Mouse (Mus musculus) frontal cortex, postnatal 25 days (tissue): Measurements from ENCODE around the gene Hmgxb4.
"Not testable (repeated sequence)": the region's sequence is repeated elsewhere in the genome, so short reads cannot be mapped to it uniquely, and the experiment has no call there.

Source experiments
- DNase-seq, 2 experiments: peaks; one replicate each; pipeline ENCODE4 v3.0.0; 2022; ENCODE audit warnings: low spot score in 2 of 2

The Hmgxb4 gene

DNA sequence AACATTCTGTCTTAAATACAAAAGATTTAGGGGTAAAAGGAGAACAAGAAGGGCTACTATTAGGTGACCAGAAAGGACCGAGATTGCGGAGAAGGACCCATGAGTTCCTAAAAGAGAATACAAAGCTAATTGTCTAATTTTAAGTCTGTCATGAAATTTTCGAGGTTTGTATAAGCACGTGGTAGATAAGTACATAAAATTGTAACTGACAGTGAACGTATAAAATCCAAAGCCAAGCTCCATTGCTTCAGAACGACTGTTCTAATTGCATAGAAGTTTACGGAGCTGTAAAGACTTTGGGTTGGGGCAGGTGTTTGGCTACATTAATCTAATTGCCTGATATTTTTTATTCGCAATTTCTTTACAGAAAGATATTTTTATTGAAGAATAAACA is at the start of gene Hmgxb4:
Hmgxb4 (plus strand) TSS at position 276 of the 394 bp plus-strand sequence.
- DNase-seq: no peak

DNA sequence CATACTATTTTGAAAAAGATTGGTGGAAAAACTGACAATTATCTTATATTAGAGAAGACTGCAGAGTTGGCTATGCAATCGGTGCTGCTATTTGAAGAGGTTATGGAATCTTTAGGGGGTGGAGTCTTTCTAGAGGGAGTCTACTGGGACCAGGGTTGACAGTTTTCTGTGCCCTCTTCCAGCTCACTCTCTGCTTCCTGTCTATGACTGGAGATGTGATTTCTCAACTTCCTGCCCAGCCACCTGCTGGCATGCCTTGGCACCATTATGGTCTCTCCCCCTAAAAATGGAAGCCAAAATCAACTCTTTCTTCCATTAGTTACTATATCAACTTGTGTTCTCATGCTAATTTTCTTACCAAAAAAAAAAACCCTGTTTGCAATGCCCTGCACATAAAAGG is 43.7 kb upstream of the Hmgxb4 start:
- DNase-seq: no peak

DNA sequence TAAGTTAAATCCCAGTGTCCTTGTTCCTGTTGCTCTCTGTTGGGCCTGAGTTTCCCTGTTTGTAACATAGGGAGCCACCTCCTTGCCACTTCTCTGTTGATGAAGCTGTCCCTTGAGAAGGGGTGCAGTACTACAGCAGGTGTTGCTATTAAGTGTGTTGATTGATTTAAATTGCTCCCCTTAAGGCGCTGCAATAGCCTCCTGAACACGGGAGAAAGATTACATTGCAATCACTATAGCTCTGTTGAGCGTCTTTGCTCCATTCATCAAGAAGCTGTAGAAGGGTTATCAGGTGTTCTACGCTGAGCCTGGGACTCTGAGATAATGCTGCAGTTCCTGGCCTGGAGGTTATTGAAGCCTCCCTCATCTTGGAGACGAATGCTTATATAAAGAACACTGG is 29.2 kb upstream of the Hmgxb4 start:
- DNase-seq: no peak

DNA sequence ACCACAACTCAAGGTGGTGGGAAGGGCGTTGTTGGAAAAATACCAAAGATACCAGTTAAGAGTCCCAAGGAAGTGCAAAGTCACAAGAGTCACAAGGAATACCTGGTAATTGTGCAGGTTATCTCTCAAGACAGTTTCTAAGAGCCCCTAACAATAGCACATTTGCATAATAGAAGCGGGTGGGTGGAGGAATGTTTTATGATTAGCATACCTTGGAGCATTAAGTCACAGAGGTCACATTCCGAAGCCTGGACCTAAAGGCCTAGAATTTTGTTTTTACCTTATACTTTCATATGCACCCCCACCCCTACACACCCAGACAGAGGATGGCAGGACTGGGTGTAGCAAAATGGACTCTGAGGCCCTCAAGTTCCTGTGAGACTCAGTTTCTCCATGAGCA is 22.9 kb upstream of the Hmgxb4 start:
- not testable (repeated sequence) for DNase-seq

DNA sequence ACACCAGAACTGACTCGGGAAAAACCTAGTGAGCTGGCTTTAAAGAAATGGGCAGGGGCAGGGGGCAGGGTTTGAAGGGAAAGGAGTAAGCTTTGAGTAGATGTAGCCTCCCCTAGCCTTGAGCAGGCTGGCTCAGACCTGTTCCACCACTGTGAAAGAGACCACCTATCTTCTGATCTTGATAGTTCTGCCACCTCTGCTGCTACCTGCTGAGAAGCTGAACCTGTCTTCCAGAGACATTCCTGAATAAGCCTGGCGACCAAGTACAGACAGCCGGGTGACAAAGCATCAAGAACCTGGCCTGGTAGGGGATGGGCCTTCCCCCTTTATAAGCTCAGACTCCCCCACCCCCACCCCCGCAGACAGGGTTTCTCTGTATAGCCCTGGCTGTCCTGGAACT is 21.5 kb upstream of the Hmgxb4 start:
- no peak for DNase-seq

DNA sequence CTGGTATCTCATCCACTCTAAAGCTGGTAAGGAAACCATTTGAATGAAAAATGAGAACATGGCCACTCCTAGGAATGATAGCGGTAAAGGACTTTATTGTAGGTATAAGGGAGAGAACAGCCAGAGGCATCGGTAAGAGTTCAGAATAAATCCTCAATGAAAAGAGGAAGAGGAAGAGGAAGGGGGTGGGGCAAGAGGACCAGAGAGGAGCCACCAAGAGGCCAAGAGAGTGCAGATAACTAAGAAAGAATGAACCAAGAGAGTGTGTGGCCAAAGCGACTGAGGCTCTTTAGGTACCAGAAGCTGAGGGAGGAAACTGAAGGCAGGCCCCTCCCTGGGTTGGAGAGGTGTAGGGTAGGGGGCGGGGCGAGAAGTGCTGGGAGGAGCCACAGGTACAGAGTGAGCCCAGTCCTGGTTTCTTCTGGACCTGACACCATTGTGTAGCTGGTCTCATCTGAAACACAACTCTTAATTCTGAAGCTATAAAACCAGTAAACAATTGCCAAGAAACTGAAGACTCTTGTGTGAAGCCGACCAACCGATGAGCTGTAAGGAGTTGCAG is 20.8 kb upstream of the Hmgxb4 start:
- DNase-seq: no peak

DNA sequence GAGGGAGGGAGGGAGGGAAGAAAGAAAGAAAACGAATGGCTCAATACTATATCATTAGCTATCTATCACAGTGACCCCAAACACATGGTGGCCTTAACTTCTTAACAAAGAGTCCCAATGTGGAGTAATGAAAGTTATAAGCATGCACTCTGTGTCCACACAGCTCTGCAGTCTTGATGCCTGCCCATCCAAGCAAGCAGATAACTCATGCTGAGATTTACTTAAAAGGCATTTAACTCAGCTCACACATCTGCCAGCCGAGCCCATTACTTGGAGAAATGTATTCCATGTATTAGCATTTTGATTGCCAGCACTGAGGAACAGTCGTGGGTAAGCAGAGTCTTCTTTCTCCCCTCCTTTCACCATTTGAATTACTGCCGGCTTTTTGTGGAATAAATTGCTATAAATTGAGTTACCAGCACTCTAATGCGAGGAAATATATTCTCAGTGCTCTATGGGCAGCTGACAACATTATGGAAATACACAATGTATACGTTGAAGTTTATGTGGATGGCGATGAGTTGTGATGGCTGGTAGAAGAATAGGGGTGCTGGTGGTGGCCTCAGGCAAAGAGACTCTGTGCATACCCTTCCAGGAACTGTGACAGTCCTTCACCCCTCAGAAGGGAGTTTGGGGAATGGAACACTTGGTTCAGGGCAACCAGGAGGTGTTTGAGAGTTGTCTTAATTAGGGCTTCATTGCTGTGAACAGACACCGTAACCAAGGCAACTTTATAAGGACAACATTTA is 19.9 kb upstream of the Hmgxb4 start:
- no peak for DNase-seq

DNA sequence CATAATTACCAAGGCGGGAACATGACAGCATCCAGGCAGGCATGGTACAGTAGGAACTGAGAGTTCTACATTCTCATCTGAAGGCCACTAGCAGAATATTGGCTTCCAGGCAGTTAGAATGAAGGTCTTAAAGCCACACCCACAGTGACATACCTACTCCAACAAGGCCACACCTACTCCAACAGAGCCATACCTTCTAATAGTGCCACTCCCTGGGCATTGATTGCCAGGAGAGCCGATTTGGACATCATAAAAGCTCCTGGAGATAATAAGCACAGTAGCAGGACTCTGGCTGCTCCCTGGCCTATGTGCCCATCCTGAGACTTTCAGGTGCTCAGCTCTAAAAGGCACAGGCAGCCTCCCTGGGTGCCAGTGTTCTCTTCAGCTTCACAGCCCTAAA is 19.3 kb upstream of the Hmgxb4 start:
- no peak for DNase-seq

DNA sequence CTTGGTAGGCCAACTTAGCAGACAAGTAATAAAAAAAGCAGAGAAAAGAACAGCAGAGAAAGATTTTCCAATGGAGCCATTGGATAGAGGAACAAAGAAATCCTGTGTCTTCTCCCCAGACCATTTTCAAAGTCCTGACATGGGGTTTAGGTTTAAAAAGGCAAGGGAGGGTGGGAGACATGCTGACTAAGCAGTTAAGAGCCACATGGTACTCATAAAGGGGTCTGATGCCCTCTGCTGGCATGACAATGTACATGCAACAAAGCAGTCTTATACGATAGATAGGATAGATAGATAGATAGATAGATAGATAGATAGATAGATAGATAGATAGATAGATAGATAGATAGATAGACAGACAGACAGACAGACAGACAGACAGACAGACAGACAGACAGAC is 15.7 kb upstream of the Hmgxb4 start:
- DNase-seq: no peak

DNA sequence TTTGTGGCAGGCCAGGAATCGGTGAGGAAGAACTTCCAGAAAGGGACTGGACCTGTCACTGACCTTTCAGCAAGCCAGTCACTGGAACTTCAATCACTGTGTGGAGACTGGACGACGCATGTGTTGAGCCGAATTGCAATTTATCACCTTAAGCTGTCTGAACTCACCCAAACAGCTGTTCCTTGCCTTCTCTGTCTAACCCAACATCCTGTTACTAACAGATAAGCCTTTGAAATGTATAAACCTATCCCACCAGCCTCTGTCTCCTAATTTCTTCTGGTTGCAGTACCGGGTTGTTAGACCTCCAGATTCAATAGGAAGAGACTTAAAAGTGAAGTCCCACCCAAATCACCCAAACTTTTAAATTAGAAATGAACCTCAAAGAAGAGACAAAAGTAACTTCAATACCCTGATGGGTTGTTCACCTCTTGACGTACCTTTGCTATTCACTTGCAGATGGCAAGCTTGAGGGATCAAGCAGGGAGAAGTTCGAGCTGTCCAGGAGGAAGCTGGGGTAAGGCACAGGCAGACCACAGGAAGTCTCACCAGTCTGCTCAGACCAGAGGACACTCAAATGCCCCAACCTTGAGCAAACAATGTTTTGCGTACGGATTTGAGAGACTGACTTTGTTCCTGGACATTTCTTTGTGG is 13.0 kb upstream of the Hmgxb4 start:
- no peak for DNase-seq

DNA sequence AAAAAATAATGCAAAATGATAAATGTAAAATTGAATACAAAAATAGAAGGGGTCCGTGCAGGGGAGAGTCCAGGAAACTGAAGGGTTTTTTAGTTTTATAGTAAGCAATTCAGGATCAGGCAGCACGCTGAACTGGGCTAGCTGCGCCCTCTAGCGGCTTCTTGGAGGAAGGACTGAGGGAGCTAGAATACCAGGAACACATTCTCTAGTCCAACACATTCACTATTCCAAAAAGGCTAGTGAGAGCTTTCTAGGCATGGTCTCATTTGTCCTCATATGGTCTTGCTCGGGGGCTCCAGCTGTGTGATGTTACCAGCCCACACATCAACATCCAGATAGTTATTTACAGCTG is 12.5 kb upstream of the Hmgxb4 start:
- DNase-seq: peak; percentile 35 to 36

DNA sequence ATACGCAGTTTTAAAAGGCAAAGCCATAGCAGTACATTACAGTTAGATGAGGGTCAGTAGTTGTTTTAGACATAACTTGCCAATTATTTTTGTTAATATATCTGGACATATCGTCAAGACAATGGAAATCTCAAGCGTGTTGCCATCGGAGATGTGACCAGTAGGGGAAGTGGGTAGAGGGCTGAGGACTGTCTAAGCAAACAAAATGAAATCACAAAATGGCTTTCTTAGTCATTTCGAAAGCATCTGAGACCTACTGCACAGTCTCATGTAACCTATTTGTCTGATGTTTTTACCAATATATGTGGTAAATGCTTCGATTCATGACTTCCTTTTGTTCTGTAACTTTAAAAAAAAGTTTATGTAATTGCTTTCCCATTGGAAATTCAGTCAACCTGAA is 11.3 kb upstream of the Hmgxb4 start:
- DNase-seq: no peak

DNA sequence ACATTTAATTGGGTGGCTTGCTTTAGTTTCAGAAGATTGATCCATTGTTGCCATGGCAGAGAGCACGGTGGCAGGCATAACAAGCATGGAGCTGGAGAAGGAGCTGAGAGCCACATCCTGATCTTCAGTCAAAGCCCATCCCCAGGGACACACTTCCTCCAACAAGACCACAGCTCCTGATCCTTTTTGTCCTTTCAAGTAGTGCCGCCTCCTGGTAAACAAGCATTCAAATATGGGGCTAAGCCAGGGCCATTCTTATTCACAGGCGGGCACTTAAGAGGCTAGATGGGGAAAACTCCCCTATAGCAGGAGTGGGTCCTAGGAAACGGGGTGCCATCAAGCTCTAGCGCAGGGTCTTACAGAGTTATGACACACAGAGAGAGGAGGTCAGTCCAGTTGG is 5.7 kb upstream of the Hmgxb4 start:
- DNase-seq: no peak

DNA sequence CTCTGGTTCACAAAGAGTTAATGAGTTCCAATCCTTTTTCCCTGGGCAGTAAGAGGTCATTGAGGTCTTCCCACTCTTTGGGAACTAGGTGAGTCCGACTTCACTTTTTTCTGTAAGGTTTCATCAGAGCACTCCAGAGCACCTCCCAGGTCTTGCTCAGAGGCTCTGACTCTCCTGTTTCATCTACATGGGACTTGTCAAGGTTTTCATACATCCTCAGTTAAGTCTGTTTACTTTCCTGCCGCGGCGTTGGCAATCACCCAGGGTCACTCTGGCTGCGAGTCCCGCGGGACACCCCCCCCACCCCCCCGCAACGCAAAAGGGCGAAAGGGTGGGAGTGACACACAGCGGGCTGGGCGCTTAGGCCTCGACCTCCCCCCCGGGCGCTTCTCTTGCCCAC is 3.1 kb upstream of the Hmgxb4 start:
- no peak for DNase-seq

DNA sequence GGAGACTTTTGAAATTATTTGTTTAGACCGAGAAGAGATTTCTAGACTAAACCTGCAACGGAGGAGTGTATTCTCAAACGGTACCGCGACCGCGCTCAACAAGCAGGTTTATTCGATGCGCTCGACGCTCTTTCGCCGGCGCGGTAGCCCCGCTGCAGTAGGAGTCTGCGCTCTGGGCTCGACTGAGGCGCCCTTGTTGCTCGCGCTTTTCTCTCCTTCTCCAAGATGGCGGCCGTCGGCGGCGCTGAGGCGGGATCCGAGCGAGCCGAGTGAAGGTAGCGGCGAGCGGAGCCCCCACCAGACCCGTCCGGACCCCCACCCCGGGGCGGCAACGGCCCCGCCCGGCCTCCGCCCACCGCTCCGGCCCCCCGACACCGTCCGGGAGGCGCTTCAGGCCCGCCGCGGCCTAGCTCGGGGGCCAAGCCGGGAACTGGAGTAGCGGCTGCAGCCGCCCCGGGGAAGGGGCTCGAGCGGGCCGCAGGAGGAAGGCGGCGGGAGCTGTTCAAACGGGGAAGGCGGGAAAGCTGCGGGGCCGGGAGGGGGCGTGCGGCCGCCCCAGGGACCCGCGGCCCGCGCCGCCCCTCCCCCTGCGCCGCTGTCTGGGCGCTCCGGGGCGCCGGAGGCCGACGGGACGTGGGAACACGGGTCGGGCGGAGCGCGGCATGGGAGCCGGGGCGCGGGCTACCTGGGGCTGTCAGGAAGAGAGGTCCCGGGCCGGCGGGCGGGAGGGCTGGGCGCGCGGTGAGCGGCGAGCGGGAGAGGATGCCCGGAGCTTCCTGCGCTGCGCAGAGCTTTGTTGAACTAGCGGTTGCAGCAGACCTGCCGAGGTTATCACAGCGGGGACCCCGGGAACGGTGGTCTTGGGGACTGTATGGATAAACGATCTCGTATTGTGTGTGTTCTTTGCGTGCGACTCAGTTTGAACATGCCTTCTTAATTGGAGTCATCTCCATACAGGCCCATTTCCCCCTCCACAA is 607 bp downstream of the Hmgxb4 start:
- DNase-seq: peak; percentile 65 to 70

DNA sequence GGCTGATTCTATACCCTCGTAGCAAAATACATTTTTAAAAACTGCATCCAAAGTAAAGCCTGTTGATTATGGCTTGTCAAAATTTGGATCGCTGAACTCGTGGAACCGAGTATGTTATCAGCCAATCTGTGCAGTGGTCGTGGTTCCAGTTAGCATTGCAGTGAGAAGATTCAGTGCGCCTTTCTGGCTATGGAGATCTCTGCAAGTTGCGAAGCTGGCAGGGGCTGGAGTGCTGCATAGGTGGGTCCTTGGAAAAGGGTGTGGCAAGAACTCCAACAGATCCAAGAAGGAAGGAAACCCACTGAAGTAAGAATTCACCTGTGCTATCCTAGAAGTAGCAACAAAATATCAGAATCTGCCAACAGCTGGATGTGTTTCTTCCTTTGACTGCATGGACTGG is 1.4 kb downstream of the Hmgxb4 start:
- no peak for DNase-seq

DNA sequence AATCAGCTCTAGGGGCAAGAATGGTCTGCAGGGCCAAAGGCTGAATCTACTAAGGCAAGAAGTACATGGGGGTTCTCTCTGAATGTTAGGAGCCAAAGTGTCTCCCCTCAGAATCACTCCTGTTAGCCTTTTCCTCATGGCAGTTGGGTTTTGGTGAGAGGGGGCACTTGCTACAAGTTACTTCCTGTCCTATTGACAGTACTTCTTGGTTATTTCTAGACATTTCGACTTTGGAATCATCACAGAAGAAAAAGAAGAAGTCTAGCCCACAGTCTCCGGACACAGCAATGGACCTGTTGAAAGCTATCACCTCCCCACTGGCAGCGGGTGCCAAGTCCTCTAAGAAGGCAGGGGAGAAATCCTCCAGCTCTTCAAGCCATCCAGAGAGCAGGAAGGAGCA is 7.3 kb downstream of the Hmgxb4 start:
- DNase-seq: no peak

DNA sequence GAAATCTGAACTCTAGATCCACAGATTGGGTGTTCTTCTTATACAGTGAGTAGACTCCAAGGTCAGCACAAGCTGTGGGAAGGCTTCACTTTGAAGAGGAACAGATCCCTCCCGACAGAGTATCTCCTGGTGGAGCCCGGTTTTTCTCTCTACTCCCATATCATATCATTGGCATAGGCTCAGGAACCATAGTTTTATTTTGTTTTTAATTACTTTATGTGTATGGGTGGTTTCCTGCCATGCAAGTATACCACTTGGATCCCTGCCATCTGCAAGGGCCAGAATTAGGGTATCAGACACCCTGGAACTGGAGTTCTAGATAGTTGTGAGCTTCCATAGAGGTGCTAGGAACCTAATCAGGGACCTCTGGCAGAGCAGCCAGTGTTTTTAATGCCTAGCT is 15.7 kb downstream of the Hmgxb4 start:
- DNase-seq: no peak

DNA sequence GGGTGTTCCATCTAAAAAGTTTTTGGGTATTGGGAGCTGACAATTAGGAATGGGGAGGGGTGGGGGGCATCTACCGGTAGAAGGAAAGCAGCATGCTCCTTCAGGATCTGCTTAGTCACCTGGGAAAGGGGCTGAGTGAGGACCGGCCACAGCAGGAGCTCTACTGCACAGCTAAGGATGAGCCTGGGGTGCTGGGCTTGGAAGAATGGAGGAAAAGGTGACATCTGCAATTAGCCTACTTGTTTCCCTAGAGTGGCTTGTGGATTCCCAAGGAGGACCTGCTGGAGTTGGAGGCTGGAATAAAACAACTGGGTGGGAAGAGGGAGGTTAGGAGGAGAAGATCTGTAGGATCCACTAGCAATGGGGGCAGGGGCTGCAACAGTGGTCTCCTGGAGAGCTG is 20.4 kb downstream of the Hmgxb4 start:
- no peak for DNase-seq

DNA sequence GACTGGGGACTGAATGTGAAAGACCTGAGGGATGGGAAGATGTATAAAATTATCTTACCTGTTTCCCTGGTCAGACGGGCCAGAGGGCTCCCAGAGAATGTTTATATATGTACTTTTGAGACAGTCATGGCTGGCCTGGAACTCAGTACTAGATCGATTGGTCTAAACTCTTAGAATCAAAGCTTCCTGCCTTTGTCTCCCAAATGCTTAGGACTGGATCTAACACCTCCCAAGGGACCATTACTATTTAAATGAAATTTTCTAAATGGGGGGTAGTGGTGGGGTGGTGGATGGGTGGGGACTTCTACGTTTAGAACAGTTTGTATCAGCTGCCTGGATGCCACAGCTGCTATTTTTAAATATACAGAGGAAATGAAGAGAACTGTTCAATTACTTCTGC is 20.8 kb downstream of the Hmgxb4 start:
- no peak for DNase-seq

DNA sequence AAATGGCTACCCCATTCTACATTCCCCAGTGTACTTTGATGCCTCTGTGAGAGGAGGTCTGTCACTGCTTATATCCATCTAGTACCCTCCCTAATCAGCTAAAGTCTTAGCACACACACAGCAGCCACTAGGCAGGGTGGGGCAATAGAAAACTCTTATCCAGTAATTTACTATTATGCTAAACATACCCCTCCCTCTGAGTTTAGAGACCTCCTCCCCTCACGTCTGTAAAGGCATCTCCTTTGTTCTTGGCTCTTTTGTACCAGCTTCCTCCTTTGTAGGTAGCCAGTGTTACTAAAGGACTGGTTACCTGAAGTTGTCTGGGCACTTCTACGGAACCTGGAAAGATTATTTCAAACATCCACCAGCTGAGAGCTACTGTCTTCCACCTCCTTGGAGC is 22.8 kb downstream of the Hmgxb4 start:
- no peak for DNase-seq

DNA sequence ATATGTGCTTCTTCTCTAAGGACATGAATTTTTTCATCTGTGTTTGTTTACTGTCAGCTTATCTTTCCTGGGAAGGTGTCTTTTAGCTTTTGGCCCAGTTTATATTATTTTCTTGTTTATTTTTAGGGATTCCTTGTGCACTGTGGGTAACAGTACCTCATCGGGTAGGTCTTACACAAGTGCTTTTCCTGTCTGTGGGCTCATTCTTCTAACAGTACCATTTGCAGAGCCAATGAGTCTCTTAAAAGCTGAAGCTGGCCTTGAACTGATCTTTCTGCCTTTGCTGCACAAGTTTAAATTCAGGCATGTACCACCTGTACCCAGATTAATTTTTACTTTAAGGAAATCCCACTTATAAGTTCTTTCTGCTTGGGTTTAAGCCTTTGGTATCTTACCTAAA is 23.3 kb downstream of the Hmgxb4 start:
- no peak for DNase-seq
